Mouse (Mus musculus): ENCODE data around the gene Gm20604. TPM values are rescaled to one million over a fixed set of nuclear protein-coding genes. Genes with fewer than 3 reads are reported as not detected.

Gene Gm20604
- total and polyA plus RNA-seq, 3 experiments = 4.4 to 17.6 (median 13.9) TPM

- ATAC-seq (ENCODE audit: extremely low read depth, insufficient number of reproducible peaks, low FRiP score, poor library complexity, severe bottlenecking) (no peak), DNase-seq (ENCODE audit: low spot score) (no peak)
- TF ChIP-seq GATA1 (IDR thresholded peaks at IDR 0.05; ENCODE audit: borderline replicate concordance, low read length) (no peak), TAL1 (conservative IDR thresholded peaks at IDR 0.05; ENCODE audit: low read depth, low read length) (no peak), POLR2AphosphoS5 (IDR thresholded peaks at IDR 0.05; ENCODE audit: insufficient replicate concordance, low read depth, low read length) (no peak), CTCF (IDR thresholded peaks at IDR 0.05; ENCODE audit: low read depth, low read length) (no peak), GATA2 (IDR thresholded peaks at IDR 0.05; ENCODE audit: borderline replicate concordance, low read depth, low read length) (no peak)
- Histone ChIP-seq H3K9me3 (replicated peaks) (no peaks in the 10 kb centered on the region), H3K27me3 (ENCODE audit: insufficient read depth, low read length) (no peaks in the 10 kb centered on the region), H3K36me3 (replicated peaks) (peaks cover 66% of the 10 kb centered on the region), H3K4me3 (ENCODE audit: low read depth, low read length) (no peak overlapping the region), H3K4me1 (ENCODE audit: insufficient read depth, low read depth, low read length) (peaks cover 44% of the 10 kb centered on the region)
Observed at GRCm38 (mm10) chr12:102748256-102748655, 10.2 kb downstream of the Gm20604 start.

- H3K4me1 ChIP-seq (ENCODE audit: insufficient read depth, low read depth, low read length) = peaks cover 56% of the 10 kb centered on the region
- DNase-seq (ENCODE audit: low spot score) (peak; percentile 57), ATAC-seq (ENCODE audit: extremely low read depth, insufficient number of reproducible peaks, low FRiP score, poor library complexity, severe bottlenecking) (peak; percentile 67)
- H3K4me3 ChIP-seq (ENCODE audit: low read depth, low read length) = peak overlapping the region; percentile 78; the same call in 1 of the 2 replicates
- H3K27me3 ChIP-seq (ENCODE audit: insufficient read depth, low read length) = no peaks in the 10 kb centered on the region
- peaks cover 72% of the 10 kb centered on the region for H3K36me3 ChIP-seq (replicated peaks)
- no peaks in the 10 kb centered on the region for H3K9me3 ChIP-seq (replicated peaks)
- no peak for TF ChIP-seq TAL1 (conservative IDR thresholded peaks at IDR 0.05; ENCODE audit: low read depth, low read length)
- no peak for TF ChIP-seq GATA2 (IDR thresholded peaks at IDR 0.05; ENCODE audit: borderline replicate concordance, low read depth, low read length)
- no peak for TF ChIP-seq POLR2AphosphoS5 (IDR thresholded peaks at IDR 0.05; ENCODE audit: insufficient replicate concordance, low read depth, low read length)
- no peak for TF ChIP-seq GATA1 (IDR thresholded peaks at IDR 0.05; ENCODE audit: borderline replicate concordance, low read length)
- TF ChIP-seq CTCF (IDR thresholded peaks at IDR 0.05; ENCODE audit: low read depth, low read length) = no peak
Observed at GRCm38 (mm10) chr12:102744839-102745238, 13.6 kb downstream of the Gm20604 start.

GRCm38 (mm10) chr12:102743589-102744574 lies 14.6 kb downstream of the Gm20604 start, which contains the start of the genes Moap1 and Tmem251:
Gene Moap1, minus strand, starts transcription at chr12:102743661.
Gene Tmem251, plus strand, starts transcription at chr12:102743762.
- peaks cover 70% of the 10 kb centered on the region for H3K36me3 ChIP-seq (replicated peaks)
- ATAC-seq (ENCODE audit: extremely low read depth, insufficient number of reproducible peaks, low FRiP score, poor library complexity, severe bottlenecking) (peak; percentile 82), DNase-seq (ENCODE audit: low spot score) (peak; percentile 99)
- no peaks in the 10 kb centered on the region for H3K27me3 ChIP-seq (ENCODE audit: insufficient read depth, low read length)
- H3K9me3 ChIP-seq (replicated peaks) = no peaks in the 10 kb centered on the region
- TF ChIP-seq GATA1 (IDR thresholded peaks at IDR 0.05; ENCODE audit: borderline replicate concordance, low read length) (no peak), CTCF (IDR thresholded peaks at IDR 0.05; ENCODE audit: low read depth, low read length) (no peak), GATA2 (IDR thresholded peaks at IDR 0.05; ENCODE audit: borderline replicate concordance, low read depth, low read length) (no peak), TAL1 (conservative IDR thresholded peaks at IDR 0.05; ENCODE audit: low read depth, low read length) (no peak), POLR2AphosphoS5 (IDR thresholded peaks at IDR 0.05; ENCODE audit: insufficient replicate concordance, low read depth, low read length) (no peak)
- H3K4me1 ChIP-seq (ENCODE audit: insufficient read depth, low read depth, low read length) = peaks cover 51% of the 10 kb centered on the region
- peak within 1 kb of the TSS; percentile 78 for H3K4me3 ChIP-seq (ENCODE audit: low read depth, low read length)

GRCm38 (mm10) chr12:102743036-102743588 lies 15.4 kb downstream of the Gm20604 start:
- Histone ChIP-seq H3K4me3 (ENCODE audit: low read depth, low read length) (peak overlapping the region; percentile 78), H3K36me3 (replicated peaks) (peaks cover 65% of the 10 kb centered on the region), H3K9me3 (replicated peaks) (no peaks in the 10 kb centered on the region), H3K4me1 (ENCODE audit: insufficient read depth, low read depth, low read length) (peaks cover 48% of the 10 kb centered on the region), H3K27me3 (ENCODE audit: insufficient read depth, low read length) (no peaks in the 10 kb centered on the region)
- TF ChIP-seq POLR2AphosphoS5 (IDR thresholded peaks at IDR 0.05; ENCODE audit: insufficient replicate concordance, low read depth, low read length) (no peak), GATA1 (IDR thresholded peaks at IDR 0.05; ENCODE audit: borderline replicate concordance, low read length) (no peak), TAL1 (conservative IDR thresholded peaks at IDR 0.05; ENCODE audit: low read depth, low read length) (no peak), GATA2 (IDR thresholded peaks at IDR 0.05; ENCODE audit: borderline replicate concordance, low read depth, low read length) (no peak), CTCF (IDR thresholded peaks at IDR 0.05; ENCODE audit: low read depth, low read length) (no peak)
- no peak for DNase-seq (ENCODE audit: low spot score)
- peak; percentile 9 for ATAC-seq (ENCODE audit: extremely low read depth, insufficient number of reproducible peaks, low FRiP score, poor library complexity, severe bottlenecking)

- Histone ChIP-seq H3K4me1 (ENCODE audit: insufficient read depth, low read depth, low read length) (peaks cover 43% of the 10 kb centered on the region), H3K4me3 (ENCODE audit: low read depth, low read length) (no peak overlapping the region), H3K36me3 (replicated peaks) (peaks cover 55% of the 10 kb centered on the region), H3K9me3 (replicated peaks) (no peaks in the 10 kb centered on the region), H3K27me3 (ENCODE audit: insufficient read depth, low read length) (no peaks in the 10 kb centered on the region)
- TF ChIP-seq CTCF (IDR thresholded peaks at IDR 0.05; ENCODE audit: low read depth, low read length) (no peak), GATA2 (IDR thresholded peaks at IDR 0.05; ENCODE audit: borderline replicate concordance, low read depth, low read length) (no peak), POLR2AphosphoS5 (IDR thresholded peaks at IDR 0.05; ENCODE audit: insufficient replicate concordance, low read depth, low read length) (no peak), TAL1 (conservative IDR thresholded peaks at IDR 0.05; ENCODE audit: low read depth, low read length) (no peak), GATA1 (IDR thresholded peaks at IDR 0.05; ENCODE audit: borderline replicate concordance, low read length) (no peak)
- DNase-seq (ENCODE audit: low spot score) (no peak), ATAC-seq (ENCODE audit: extremely low read depth, insufficient number of reproducible peaks, low FRiP score, poor library complexity, severe bottlenecking) (no peak)
Observed at GRCm38 (mm10) chr12:102742056-102742455, 16.4 kb downstream of the Gm20604 start.

- no peaks in the 10 kb centered on the region for H3K27me3 ChIP-seq (ENCODE audit: insufficient read depth, low read length)
- H3K9me3 ChIP-seq (replicated peaks) = no peaks in the 10 kb centered on the region
- H3K36me3 ChIP-seq (replicated peaks) = peaks cover 44% of the 10 kb centered on the region
- DNase-seq (ENCODE audit: low spot score) (peak; percentile 28), ATAC-seq (ENCODE audit: extremely low read depth, insufficient number of reproducible peaks, low FRiP score, poor library complexity, severe bottlenecking) (no peak)
- H3K4me1 ChIP-seq (ENCODE audit: insufficient read depth, low read depth, low read length) = peaks cover 28% of the 10 kb centered on the region
- no peak for TF ChIP-seq TAL1 (conservative IDR thresholded peaks at IDR 0.05; ENCODE audit: low read depth, low read length)
- no peak for TF ChIP-seq CTCF (IDR thresholded peaks at IDR 0.05; ENCODE audit: low read depth, low read length)
- TF ChIP-seq GATA2 (IDR thresholded peaks at IDR 0.05; ENCODE audit: borderline replicate concordance, low read depth, low read length) = no peak
- TF ChIP-seq GATA1 (IDR thresholded peaks at IDR 0.05; ENCODE audit: borderline replicate concordance, low read length) = no peak
- TF ChIP-seq POLR2AphosphoS5 (IDR thresholded peaks at IDR 0.05; ENCODE audit: insufficient replicate concordance, low read depth, low read length) = no peak
- H3K4me3 ChIP-seq (ENCODE audit: low read depth, low read length) = no peak overlapping the region
Observed at GRCm38 (mm10) chr12:102740285-102740684, 18.2 kb downstream of the Gm20604 start.

Data from G1E (cell line).